Mouse (Mus musculus): ENCODE measurements around the gene Tbcb.

DNA sequence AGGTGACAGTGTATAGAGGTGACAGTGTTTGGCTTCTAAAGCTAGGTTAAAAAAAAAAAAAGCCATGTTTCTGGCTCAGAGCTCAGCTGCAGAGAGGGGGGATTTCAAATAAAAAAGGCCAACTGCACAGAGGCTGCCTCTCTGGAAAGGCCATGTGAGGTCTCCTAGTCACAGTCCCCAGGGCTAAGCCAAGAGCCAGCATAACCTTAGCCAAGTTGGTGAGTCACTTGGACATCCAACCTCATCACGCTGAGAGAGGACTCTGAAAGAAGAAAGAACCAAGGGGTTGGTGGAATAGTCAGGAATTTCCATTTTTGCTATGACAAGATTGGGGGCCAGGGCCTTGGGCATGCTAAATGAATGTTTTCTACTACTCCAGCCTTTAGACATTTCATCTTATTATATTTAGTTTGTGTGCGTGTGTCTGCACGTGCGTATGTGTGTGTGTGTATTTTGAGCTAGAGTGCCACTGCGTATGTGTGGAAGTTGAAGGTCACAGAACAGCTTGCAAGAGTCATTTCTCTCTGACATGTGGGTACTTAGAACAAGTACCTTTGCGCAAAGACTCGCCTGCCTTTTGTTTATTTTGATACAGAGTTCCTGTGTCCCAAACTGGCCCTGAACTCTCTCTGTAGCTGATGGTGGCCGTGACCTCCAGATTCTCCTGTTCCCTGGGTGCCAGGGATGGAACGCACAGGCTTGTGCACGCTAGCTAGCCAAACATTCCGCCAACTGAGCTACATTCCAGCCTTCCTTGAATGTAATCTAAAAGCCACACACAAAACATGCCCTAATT, 29.0 kb downstream of the Tbcb start:
- TF ChIP-seq CTCF (IDR thresholded peaks at IDR 0.05; ENCODE audit: extremely low read depth, insufficient read depth, insufficient read length, insufficient replicate concordance) (no peak), POLR2A (IDR thresholded peaks at IDR 0.05; ENCODE audit: low read depth, low read length) (no peak)
